Mouse (Mus musculus) A20 (cell line): ENCODE measurements around the gene Fermt1.

Experiments
- DNase-seq: peaks from one replicate; pipeline ENCODE4 v3.0.0-alpha.2; 2011; ENCODE audit warnings: low read depth, low spot score

The Fermt1 gene

DNA sequence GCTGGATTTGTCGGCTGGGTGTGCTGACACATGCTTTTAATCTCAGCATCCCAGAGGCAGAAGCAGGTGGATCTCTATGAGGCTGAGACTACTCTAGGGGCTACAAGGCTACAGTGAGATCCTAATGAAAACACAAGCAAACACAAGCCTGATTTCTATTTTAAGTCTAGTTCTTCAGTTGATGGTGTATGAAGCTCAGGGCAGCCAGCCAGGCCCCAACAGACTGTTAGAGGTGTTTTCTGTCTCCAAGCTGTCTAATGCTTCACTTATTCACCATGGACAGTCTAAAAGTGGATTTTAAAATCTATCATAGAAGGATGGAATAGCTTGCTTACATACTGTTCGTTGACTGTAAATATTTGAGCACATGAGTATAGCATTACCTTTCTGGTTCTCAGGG is 84.2 kb downstream of the Fermt1 start:
- no peak for DNase-seq

GRCm38 (mm10) chr2:132860435-132860834 is 85.3 kb downstream of the Fermt1 start:
- DNase-seq = no peak

DNA sequence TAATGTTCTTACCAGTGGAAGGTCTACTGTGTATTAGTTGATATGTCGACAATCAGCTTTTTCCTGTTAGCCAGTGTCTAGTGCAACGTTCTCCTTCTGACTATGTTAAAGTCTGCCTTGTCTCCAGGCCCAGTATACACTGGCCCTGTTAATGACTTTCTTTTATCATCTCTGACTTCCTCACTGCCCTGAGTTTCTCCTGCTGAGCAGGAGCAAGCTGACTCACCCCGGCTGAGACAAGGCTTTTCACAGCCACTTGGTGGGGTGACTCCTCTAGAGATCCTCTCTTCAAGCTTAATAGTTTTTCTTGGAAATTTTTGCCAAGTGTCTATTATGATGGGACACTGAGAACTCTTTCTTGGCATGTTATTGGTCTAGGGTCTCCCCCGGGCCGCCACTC is 89.4 kb downstream of the Fermt1 start:
- DNase-seq = no peak
